Mouse (Mus musculus): Measurements from ENCODE around the gene Atp13a1.

GRCm38 (mm10) chr8:69758316-69758715 lies 32.6 kb upstream of the Atp13a1 start:
- TF ChIP-seq CTCF (IDR thresholded peaks at IDR 0.05; ENCODE audit: borderline replicate concordance, control insufficient read depth, extremely low read depth, insufficient read depth, low read length, poor library complexity) (no peak), POLR2A (IDR thresholded peaks at IDR 0.05; ENCODE audit: control insufficient read depth, extremely low read depth, insufficient read depth, low read length, poor library complexity) (no peak)

Measured in thymus, adult 2 months (tissue).